Mouse (Mus musculus): Measurements from ENCODE around the gene Hsp90aa1.
A peak's percentile ranks its signal among the peaks of the same experiment; 100 is the strongest.
"Not testable (repeated sequence)": the region's sequence is repeated elsewhere in the genome, so short reads cannot be mapped to it uniquely, and the experiment has no call there.

Hsp90aa1 gene

GRCm38 (mm10) chr12:110702556-110702955 is at the start of gene Hsp90aa1:
Gene Hsp90aa1 (minus strand): TSS chr12:110702728.
- no peak for DNase-seq

DNA sequence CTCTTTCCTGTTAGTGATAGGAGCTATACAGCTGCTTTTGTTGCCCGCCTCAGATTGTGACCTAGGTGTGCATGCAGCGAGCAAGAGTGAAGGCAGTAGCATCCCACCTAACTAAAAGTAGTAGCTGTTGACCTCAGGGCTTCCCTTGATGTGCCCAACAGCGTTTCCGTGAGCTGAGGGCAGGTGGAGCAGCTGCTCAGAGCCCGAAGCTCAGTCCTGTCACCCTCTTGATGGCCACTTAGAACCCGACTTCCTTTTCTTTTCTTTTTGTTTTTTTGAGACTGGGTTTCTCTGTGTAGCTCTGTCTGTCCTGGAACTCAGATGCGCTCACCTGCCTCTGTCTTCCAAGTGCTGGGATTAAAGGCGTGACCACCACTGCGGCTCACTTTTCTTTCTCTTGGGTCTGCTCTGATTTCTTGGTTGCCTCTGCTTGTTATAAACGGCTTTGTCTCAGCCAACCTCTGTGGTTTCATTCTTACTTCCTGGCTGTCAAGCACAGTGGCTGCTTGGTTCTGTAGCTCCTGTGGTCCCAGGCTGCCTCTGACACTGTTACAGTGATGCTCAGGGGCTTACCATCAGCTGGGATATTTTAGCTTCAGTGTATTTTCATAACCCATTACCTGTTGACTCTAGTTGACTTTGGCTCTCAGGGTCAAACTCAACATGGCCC is 48.4 kb upstream of the Hsp90aa1 start:
- no peak for DNase-seq

DNA sequence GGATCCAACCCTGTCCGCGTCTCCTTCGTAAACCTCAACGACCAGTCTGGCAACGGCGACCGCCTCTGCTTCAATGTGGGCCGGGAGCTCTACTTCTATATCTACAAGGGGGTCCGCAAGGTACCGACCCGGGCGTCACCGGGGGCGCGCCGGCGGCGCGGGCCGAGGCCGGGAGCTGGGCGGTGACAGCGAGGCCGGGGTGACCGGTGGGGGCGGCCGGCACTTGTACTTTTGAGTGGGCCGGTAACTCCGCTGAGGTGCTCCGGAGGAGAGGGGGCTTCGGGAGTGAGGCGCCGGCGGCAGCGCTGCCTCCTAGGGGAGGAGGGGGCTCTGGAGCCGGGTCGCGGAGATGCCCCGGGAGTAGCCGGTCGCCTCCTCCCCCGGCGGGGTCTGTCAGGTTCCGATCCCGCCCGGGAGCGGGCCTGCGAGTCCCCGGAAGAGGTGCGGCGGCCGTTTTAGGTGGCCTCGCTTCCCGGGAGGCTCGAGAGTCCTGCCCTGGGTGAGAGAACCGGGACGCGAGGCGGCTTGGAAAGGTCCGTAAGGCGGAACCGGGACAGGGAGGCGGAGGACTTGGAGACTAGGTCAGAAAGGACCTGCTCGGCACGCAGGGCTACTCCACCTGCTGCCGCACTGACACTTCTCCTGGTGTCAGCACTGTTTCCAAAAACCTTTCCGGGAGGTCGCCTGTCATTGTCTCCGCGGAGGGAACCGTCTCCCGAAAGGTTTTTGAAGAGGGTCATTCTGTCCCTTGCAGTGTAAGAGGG is 35.8 kb upstream of the Hsp90aa1 start:
- DNase-seq = no peak

DNA sequence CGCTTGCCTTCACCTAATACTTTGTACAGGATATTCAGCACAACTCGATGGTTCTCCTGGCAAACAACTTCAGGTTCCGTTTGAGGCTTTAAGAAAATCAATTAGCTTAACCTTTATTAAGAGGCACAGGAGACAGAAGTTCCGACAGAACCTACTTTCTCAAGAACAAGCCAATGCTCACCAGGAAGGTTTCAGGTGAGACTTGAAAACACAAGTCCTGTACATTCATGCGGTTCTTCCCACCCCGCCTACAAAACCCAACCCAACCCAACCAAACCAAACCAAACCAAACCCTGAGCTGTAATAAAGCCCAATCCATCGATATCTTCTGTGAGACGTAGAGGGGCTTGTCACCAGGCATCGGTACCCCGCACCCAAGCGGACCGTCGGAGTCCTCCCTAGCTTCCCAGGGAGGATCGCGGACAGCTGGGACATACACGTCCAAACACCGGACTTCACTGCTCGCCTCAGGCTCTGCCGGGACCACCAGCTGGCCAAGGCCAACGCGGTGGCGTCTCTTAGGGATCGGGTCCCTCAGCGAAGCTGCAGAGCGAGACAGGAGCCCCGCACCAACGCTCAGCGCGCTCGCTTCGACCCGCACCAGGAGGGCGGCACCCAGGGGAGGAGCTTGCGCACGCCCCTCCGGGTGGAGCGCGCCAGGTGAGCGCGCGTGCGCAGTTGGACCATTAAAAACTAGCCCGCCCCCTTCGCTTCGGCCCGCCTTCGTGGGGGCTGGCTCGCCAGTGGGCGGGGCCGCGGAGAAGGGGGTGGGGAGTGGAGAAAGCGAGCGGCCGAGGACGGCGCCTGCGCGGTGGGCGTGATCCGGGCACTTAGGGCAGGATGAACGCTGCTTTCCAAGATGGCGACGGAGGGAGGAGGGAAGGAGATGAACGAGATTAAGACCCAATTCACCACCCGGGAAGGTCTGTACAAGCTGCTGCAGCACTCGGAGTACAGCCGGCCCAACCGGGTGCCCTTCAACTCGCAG is 34.9 kb upstream of the Hsp90aa1 start, which contains the start of gene Wdr20:
Wdr20 (plus strand) TSS at position 775 of the 988 bp plus-strand sequence.
- DNase-seq = peak; percentile 99

GRCm38 (mm10) chr12:110736641-110737040 is 34.1 kb upstream of the Hsp90aa1 start:
- DNase-seq = peak in 1 of 2 experiments; percentile 24

- not testable (repeated sequence) for DNase-seq
Observed at GRCm38 (mm10) chr12:110733254-110733653, 30.7 kb upstream of the Hsp90aa1 start.

DNA sequence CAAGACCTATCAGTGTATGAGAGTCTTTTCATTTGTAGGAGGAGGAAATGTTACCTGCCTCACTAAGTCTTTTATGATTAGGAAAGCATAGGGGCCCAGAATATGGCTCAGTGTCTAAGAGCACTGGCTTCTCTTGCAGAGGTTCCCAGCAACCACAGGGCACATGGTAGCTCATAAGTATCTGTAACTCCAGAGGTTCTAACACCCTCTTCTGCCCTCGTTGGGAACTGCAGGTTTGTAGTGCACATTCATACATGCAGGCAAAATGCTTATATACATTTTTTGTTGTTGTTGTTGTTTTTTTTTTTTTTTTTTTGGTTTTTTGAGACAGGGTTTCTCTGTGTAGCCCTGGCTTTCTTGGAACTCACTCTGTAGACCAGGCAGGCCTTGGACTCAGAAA is 23.9 kb upstream of the Hsp90aa1 start:
- no peak for DNase-seq

GRCm38 (mm10) chr12:110725489-110725888 is 23.0 kb upstream of the Hsp90aa1 start:
- DNase-seq = no peak

DNA sequence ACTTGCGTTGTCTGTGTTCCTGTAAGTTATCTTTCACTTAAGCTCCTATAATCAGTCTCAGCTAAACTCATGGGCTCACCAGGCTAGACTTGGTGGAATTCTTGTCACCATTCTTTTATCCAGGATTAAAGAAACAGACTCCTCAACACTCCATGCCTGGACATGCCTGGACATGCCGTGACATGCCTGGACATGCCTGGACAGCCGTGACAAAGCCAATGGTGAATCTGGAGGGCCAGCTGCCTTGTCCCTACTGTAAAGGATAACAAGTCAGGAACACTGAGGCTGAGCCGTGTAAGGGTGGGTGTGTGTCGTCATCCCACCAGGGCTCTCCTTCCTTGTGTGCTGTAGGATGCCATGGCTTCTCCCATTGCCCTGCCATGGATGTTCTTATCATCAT is 22.5 kb upstream of the Hsp90aa1 start:
- no peak for DNase-seq

DNA sequence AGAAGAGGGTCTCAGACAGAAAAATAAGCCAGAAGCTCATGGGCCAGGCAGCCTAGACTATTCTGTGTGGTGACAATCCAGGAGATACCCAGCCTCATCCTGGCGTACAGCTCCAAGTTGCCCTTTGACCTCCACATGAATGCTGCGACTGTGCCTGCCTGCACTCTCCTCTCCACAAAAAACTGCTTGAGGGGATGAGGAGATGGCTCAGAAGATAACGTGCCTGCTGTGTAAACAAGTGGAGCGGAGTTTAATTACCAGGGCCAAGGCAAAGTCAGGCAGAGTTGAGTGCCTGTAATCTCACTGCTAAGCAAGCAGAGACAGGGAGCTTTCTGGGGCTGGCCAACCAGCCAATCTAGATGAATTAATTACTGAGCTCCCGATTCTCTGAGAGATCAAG is 13.5 kb upstream of the Hsp90aa1 start:
- DNase-seq = no peak

DNA sequence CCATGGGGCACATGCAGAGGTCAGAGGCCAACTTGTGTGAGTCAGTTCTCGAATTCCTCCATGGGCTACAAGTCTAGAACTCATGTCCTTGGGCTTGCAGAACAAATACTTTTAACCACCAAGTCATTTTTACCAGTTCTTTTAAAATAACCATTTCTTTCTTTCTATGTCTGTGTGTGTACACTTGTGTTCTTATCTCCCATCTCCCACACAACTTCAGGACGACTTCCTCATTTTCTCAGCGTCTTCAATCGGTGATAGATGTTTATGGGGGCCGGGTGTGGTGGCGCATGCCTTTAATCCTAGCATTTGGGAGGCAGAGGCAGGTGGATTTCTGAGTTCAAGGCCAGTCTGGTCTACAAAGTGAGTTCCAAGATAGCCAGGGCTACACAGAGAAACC is 11.7 kb upstream of the Hsp90aa1 start:
- no peak for DNase-seq

- DNase-seq = peak; percentile 33
Observed at GRCm38 (mm10) chr12:110713784-110714183, 11.3 kb upstream of the Hsp90aa1 start.

GRCm38 (mm10) chr12:110711270-110711669 is 8.7 kb upstream of the Hsp90aa1 start:
- no peak for DNase-seq

DNA sequence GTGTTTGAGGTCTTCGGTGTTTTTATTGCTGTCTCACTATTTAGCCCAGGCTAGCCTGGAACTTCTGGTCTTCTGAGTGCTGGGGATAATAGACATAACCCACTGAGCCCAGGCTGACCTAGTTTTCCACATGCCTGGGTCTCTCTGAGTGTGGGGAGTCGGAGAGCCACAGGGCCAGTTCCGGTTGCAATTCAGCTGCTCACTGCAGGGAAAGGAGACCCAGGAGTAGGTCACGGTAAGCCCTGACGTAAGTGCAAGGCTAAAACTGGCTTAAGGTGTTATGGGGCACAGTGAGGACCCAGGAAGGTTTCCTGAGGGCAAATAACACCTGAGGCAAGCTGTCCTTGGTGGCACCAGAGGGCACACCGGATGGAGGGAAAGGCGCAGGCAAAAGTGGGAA is 4.9 kb upstream of the Hsp90aa1 start:
- no peak for DNase-seq

- peak; percentile 68 to 75 for DNase-seq
Observed at GRCm38 (mm10) chr12:110706337-110707231, 4.1 kb upstream of the Hsp90aa1 start.

GRCm38 (mm10) chr12:110705419-110705818 is 2.9 kb upstream of the Hsp90aa1 start:
- not testable (repeated sequence) for DNase-seq

GRCm38 (mm10) chr12:110703682-110704081 is 1.2 kb upstream of the Hsp90aa1 start:
- DNase-seq = no peak

GRCm38 (mm10) chr12:110703008-110703471 is 512 bp upstream of the Hsp90aa1 start:
- peak; percentile 94 to 95 for DNase-seq

- peak; percentile 38 to 54 for DNase-seq
Observed at GRCm38 (mm10) chr12:110701363-110701762, 1.2 kb downstream of the Hsp90aa1 start.

GRCm38 (mm10) chr12:110700730-110701129 is 1.8 kb downstream of the Hsp90aa1 start:
- DNase-seq = no peak

- no peak for DNase-seq
Observed at GRCm38 (mm10) chr12:110699171-110699547, 3.4 kb downstream of the Hsp90aa1 start.
